Mouse (Mus musculus) G1E-ER4 (cell line): ENCODE results near the gene Bbs4. TPM values are rescaled to one million over a fixed set of nuclear protein-coding genes. Genes with fewer than 3 reads are reported as not detected.

Experiments used
- GATA1 ChIP-seq: IDR thresholded peaks from one replicate; pipeline ENCODE4 v1.8.0; 2012; ENCODE audit warnings: low read length, inconsistent platforms
- polyA plus RNA-seq: library from polyadenylated mRNA; stranded (reverse); fragments of >175 nt; gene quantifications from 2 replicates; pipeline ENCODE4 v1.2.3, GENCODE M21; 2012

Bbs4 gene
- 0.21 and 0.30 TPM in 2 replicates for polyA plus RNA-seq

DNA sequence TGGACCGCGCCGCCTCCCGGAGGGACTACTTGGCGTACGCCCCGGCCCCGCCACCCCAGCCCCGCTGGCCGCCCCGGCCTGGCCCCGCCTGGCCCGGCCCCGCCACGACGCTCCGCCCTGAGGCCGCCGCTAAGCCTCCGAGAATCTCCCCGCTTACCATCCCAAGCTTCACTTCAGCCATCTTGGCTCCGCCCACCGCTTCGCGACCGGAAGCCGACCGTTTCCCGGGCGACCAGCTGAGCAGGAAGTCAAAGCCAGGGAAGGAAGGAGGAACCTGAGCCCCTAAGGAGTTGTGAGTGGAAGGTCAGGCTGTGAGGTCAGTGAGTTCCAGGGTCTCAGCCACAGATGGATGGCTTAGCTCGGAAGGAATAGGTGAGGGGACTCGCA, at the start of gene Bbs4:
Bbs4 (minus strand) TSS at position 256 of the 387 bp plus-strand sequence.
- no peak for TF ChIP-seq GATA1

DNA sequence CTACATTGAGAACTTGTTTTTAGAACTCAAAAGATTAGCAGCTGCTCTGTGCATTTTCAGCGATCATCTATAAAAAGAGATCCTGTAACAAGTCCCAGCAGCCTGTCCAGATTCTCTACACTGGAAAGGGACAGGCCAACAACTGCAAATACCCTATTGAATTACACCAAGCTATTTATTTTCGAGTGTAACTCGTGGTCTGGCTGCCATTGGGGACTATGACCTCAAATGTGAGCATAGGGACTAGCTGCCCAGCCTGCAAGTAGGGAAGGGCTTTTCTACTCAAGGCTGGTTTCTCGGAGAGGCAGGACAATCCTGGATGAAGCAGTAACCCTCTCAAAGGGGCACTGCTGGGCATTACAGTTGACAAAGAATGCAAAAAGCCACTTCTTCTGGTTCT, 35.8 kb upstream of the Bbs4 start:
- no peak for TF ChIP-seq GATA1

DNA sequence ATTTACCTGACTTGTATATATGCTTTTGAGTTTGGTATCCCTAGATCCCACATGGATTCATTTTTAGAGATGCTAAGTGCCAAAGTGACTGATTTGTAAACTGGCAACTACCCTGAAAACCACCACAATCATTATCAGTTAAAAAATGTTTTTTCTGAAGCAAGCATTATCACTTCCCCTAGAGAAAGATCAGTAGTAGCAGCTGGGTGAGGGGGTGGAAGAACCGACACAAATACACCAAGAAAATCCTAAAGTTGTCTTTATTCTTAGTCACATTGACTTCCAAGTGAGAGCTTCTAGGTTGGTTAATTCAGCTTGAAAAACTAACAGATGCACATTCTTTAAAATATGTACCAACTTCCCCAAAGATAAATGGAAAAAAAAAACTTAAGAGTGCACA, 35.0 kb upstream of the Bbs4 start:
- TF ChIP-seq GATA1 = no peak

DNA sequence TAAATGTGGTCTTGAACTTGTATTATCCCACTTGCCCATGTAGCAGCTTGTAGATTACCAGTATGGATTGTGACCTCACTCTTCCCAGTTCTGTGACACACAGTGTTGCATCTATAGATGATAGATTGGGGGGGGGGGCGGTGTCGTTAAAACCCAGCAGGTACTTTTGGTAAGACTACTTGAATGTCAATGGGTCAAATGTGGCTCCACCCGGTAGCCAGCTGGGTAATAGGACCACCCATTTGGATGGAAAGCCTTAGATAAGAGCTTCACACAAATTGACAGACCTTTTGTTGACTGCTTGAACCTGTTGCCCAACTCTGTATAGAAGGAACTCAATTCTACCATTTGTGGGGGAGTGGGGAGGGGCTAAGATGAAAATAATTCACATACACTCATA, 34.2 kb upstream of the Bbs4 start:
- no peak for TF ChIP-seq GATA1

DNA sequence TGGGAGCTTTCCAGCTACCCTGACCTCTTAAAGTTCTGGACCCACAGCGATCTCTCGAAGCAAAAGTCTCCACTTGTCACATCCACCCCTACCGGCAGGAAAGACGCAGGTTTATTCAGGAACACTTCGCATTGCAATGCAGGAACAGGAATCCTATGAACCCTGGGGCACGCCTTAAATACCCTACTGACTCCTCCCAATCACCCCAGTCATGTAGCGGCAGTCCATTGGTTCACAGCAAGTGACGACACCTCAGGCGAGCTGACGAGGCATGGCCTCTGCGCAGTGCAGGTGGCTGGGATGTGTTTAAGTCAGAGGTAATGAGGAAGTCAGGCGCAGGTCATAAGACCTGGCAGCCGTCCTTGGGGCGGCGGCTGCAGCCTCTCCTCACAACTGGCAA, 22.3 kb upstream of the Bbs4 start:
- no peak for TF ChIP-seq GATA1

DNA sequence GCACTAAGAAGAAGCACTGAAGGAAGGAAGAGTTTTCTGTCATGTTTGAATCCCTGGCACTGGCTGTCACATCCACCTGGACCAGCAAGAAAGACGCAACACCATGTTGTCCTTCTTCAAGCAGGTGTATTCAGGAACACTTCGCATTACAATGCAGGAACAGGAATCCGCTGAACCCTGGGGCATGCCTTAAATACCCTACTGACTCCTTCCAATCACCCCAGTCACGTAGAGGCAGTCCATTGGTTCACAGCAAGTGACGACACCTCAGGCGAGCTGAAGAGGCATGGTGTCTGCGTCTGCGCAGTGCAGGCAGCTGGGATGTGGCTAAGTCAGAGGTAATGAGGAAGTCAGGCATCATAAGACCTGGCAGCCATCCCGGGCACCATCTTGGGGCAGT, 16.3 kb upstream of the Bbs4 start:
- no peak for TF ChIP-seq GATA1

DNA sequence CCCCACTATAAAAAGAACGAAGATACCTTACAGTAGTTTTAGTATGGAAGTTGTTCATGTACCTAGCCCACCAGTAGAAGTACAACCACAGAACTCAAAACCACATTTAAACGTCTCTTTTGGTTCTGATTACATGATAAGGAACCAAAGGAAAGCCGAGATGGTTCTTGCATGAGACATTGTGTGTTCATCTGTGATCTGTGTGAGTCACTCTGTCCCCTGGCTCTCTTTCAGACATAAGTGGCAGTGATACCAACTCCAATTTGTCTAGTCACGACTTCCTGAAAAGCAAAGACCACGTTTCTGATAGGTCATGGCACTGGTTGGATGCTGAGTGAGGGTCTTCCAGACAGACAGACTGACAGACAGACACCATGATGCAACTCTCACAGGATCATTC, 15.9 kb upstream of the Bbs4 start:
- no peak for TF ChIP-seq GATA1

DNA sequence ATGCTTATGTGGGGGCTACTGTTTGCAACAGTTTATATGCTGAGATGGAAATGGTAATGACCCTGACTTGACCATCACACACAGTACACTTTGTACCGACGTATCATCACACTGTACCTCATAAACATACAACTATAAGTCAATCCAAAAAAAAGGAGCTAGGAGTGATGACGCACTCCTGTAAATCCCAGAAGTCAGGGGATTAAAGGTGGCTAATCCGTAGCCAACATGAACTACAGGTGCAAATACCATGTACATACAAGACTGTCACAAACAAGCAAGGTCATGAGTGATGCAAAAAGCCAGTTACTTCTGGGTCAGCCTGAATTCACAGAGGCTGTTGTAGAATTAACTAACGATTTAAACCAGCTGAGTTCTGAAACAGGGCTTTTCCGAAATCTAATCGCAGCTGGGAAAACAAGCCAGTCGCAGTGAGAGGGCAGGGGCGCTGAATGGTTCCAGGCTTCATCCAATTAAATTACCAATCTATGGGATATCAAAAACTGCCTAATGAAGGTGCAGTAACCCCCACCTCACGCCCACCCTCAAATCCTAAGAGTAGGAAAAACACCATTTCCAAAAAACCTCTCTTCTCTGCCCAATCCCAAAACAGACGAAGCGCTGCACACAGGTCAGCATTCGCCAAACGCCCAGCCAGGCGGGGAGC, 589 bp downstream of the Bbs4 start:
- TF ChIP-seq GATA1 = no peak

DNA sequence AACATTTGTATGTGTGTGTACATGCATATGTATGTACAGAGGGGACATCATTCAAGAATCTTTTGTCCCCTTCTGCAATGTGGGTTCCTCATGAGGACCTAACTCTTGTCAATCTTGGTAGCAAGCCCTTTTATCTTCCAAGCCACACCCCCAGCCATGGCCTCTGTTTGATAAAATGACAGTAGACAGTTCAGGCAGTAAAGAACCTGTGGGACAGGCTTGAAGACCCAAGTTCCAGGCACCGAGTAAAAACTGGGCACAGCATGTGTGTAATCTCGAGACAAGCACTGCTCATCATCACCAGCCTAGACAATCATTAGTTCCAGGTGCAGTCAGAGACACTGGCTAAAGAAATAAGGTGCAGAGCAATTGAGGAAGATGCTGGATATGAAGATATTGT, 7.1 kb downstream of the Bbs4 start:
- TF ChIP-seq GATA1 = no peak

DNA sequence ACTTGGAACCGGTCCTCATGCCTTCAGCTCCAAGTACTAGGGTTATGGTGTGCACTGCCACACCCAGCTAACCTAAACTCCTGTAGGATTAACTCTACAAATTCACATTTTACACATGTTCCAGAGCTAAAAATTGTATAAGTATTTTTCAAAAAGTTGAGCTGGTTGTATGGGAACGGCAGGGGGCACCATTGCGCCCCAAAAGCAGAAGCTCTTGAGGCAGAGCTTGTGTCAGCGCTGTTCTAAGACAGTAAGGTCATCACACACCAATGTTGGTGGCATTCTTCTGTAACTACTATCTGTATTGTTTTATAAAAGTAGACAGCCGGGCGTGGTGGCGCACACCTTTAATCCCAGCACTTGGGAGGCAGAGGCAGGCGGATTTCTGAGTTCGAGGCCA, 13.3 kb downstream of the Bbs4 start:
- no peak for TF ChIP-seq GATA1

DNA sequence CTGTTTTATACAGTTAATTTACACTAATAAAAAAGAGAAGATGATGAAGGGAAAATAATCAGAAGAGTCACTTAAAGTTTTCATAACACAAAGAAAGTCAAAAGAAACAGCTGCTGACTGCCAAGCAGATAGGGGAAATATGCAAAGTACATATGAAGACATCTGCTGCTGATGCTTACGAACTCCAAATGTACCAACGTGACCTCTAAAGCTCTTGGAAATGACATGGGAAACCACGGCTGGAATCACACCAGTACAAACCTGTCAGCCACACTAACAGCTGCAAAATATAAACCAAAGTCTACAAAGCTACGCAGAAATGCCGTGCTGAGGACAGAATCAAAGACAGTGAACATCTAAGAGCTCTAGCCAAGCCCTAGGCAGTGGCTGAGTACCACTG, 14.2 kb downstream of the Bbs4 start:
- TF ChIP-seq GATA1 = no peak

DNA sequence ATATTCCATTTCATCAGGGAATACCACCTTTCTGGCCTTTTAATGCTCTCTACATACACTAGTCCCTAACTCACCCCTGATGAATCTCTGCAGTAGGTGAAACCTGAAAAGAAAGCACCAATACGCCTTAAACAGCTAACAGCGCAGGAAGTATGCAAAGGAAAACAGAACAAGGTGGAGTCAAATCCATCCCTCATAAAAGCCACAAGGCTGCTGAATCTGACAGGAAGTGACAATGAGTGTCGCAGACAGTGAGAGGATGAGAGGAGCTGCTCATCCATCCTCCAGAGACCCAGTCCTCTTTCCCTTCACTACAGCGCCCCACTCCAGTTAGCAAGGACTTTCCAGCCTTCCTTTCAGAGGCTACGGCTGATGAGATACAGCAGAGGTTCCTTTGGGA, 14.9 kb downstream of the Bbs4 start:
- TF ChIP-seq GATA1 = no peak

DNA sequence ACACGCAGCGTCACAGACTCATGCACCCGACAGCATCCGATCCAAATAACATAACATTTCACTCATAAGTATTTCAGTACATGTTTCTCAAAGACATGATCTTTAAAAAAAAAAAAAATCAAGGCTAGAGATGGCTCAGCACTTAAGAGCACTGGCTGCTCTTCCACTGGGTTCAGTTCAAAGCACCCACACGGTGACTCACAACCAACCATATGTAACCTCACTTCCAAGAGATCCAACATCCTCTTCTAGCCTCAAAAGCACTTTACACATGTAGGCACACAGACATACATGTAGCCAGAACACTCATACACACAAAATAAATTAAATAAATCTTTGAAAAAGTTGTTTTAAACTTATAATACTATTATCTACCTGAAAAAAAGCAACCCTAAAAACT, 15.4 kb downstream of the Bbs4 start:
- TF ChIP-seq GATA1 = no peak

DNA sequence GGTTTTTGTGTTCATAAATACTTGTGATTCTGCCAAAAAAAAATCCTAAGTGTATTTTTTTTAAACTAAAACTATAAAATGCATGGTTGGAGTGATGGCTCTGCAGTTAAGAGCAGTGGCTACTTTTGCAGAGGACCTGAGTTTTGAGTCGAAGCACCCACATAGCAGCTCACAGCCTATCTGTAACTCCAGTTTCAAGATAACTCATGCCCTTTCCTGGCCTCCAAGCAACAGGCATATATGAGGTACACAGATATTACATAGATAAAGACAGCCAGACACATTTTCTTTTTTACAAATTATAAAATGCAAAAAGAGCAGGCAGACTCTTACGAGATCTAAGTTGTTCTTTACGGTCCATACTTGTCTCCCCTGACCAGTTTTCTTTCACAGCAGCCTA, 16.8 kb downstream of the Bbs4 start:
- no peak for TF ChIP-seq GATA1

DNA sequence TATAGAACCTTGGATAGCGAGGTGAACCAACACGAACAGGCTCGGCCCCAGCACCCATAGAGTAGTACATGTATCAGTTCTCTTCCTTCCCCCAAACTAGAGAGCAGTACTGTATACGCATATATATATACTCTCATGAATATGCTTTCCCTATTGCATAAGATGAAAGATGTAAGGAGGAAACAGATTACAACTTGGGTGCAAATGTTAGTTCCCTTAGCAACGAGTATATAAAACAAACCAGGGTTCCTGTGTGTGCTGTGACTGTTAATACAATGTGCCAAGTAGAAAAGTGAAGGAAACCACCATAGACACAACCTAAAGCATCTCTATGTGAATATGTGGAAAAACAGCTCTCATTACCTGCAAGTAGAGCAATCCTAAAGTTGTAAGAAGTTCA, 23.3 kb downstream of the Bbs4 start:
- no peak for TF ChIP-seq GATA1

DNA sequence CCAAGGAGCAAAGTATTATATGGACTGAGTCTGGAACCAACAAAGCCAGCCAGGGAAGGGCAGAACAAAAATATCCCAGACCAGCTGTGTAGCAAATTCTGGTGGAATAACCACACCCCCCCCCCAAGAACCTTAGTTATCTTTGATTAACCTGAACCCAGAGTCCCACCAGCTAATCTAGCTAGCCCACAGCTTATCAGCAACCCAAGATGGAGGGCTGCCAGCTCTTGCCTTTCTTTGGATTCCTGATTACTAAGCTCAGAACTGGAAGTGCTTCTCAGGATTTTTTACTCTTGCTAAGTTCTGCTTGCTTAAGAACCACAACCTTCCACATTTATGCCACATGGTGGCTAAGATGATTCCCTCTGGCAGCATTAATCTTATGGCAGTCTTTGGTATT, 29.0 kb downstream of the Bbs4 start:
- no peak for TF ChIP-seq GATA1

DNA sequence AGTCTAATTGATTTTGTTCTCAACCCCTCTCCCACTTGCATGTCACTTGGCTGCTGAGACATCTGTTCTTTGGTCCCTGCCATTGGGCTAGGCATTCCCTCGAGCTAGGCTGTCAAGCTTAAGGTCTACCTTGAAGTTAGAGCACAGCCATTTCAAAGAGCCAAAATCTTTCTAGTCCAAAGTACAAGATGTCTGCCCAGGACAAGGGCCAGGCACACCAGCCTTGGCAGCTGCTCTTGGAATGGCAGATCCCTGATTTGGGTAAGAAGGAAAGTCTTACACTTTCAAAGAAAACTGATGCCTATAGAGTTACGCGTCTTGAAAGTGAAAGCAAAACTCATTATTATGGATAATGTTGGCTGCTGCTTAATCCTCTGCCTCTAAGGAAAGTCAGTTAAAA, 37.1 kb downstream of the Bbs4 start:
- TF ChIP-seq GATA1 = no peak

DNA sequence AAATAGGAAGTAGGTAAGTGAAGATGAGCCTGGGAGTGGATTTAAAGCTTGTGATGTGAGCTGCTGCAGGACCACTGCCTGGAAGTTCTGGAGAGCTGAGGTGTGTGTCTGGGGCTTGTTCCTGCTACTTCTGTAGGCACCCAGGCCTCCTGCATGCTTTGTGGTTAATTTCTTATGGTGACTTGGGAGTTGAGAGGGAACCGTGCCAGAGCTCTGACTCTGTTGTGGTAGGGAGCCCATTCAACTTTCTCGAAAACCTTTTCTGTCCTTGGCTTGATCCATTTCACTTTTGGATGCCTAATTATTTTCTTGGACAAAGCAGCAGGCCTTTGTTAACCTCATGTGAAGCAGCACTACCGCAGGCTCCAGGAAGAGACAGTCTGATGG, 42.0 kb downstream of the Bbs4 start:
- TF ChIP-seq GATA1 = no peak
